ENCODE assay signal across 9 mouse cellular contexts in the genomic region with DNA sequence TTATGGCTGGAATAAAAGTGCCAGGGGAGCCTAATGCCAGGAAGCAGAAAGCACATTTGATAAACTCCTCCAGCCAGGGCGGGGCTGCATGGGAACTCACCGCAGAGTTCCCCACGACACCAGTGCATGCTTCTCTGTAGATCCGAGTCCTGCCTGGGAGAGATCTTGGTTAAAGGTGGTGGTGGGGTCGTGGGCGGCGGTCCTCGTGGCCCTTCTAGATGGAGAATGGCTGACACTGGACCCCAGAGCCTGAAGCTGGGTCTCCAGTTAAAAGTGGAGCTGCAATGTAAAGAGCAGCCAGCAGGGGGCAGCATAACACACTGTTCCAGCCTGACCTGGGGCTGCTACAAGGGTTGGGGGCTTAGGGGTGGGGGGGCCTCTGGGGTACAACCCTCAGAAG. TPM values are rescaled to one million over a fixed set of nuclear protein-coding genes. Genes with fewer than 3 reads are reported as not detected.
DNase-seq lines count a peak whose midpoint lies in the region; ATAC-seq lines count a peak whose summit lies in the region.
"Had no signal": no experiment of that assay in that cellular context is flagged by ENCODE, and none has a peak within 500 bp of the region (broad histone marks: within the 10 kb centered on the region; RNA-seq: fewer than 3 reads in every experiment).

No protein-coding gene starts in this region.

- peak; percentile 80 for DNase-seq in midbrain, embryonic 10.5 days (ENCODE audit: low spot score)
- peak; percentile 63 for DNase-seq in adrenal gland, postnatal 25 days
- peak; percentile 41 to 45 for DNase-seq in lung, adult 18-20 months
- DNase-seq in retina, postnatal 1 day, result peak; percentile 78
- peak; percentile 21 to 51 for DNase-seq in urinary bladder, postnatal 36 days (ENCODE audit: low spot score in 2 of 2)

- H3K27ac ChIP-seq in midbrain, embryonic 10.5 days (replicated peaks), result no peak overlapping the region
- H3K27ac ChIP-seq in midbrain, embryonic 15.5 days, result no peak overlapping the region
- no peak overlapping the region for H3K27ac ChIP-seq in kidney, embryonic 15.5 days
- H3K27ac ChIP-seq: hindbrain, embryonic 15.5 days had no signal

- peaks cover 50% of the 10 kb centered on the region for H3K27me3 ChIP-seq in midbrain, embryonic 10.5 days (ENCODE audit: low read depth, poor library complexity, severe bottlenecking)
- no peaks in the 10 kb centered on the region for H3K27me3 ChIP-seq in midbrain, embryonic 15.5 days (replicated peaks)
- H3K27me3 ChIP-seq in erythroblast, embryonic 14.5 days (ENCODE audit: control insufficient read depth), result no peaks in the 10 kb centered on the region
- peaks cover 6% of the 10 kb centered on the region; the same call in 1 of the 2 replicates for H3K27me3 ChIP-seq in kidney, embryonic 15.5 days

- no peaks in the 10 kb centered on the region for H3K36me3 ChIP-seq in midbrain, embryonic 10.5 days
- H3K36me3 ChIP-seq in midbrain, embryonic 15.5 days (replicated peaks), result no peaks in the 10 kb centered on the region
- H3K36me3 ChIP-seq in erythroblast, embryonic 14.5 days (ENCODE audit: control insufficient read depth), result no peaks in the 10 kb centered on the region
- H3K36me3 ChIP-seq in kidney, embryonic 15.5 days, result no peaks in the 10 kb centered on the region
- H3K36me3 ChIP-seq: hindbrain, embryonic 15.5 days had no signal

- H3K4me3 ChIP-seq in midbrain, embryonic 10.5 days, result no peak overlapping the region
- H3K4me3 ChIP-seq in midbrain, embryonic 15.5 days, result no peak overlapping the region
- H3K4me3 ChIP-seq in erythroblast, embryonic 14.5 days (replicated peaks), result peak overlapping the region; percentile 40
- H3K4me3 ChIP-seq in kidney, embryonic 15.5 days (replicated peaks), result no peak overlapping the region
- H3K4me3 ChIP-seq: hindbrain, embryonic 15.5 days had no signal

- H3K9me3 ChIP-seq in midbrain, embryonic 10.5 days (replicated peaks), result no peaks in the 10 kb centered on the region
- no peaks in the 10 kb centered on the region for H3K9me3 ChIP-seq in midbrain, embryonic 15.5 days
- H3K9me3 ChIP-seq in erythroblast, embryonic 14.5 days (ENCODE audit: control insufficient read depth, low read length), result no peaks in the 10 kb centered on the region
- H3K9me3 ChIP-seq in kidney, embryonic 15.5 days (replicated peaks), result no peaks in the 10 kb centered on the region
- H3K9me3 ChIP-seq: hindbrain, embryonic 15.5 days had no signal

- H3K9ac ChIP-seq in midbrain, embryonic 15.5 days, result no peak overlapping the region
- H3K9ac ChIP-seq in kidney, embryonic 15.5 days, result no peak overlapping the region
- H3K9ac ChIP-seq: hindbrain, embryonic 15.5 days had no signal

- H3K4me2 ChIP-seq in midbrain, embryonic 15.5 days, result no peak overlapping the region
- peak overlapping the region; percentile 40 for H3K4me2 ChIP-seq in kidney, embryonic 15.5 days
- H3K4me2 ChIP-seq: hindbrain, embryonic 15.5 days had no signal

- H3K4me1 ChIP-seq in midbrain, embryonic 10.5 days, result peaks cover 45% of the 10 kb centered on the region
- H3K4me1 ChIP-seq in midbrain, embryonic 15.5 days, result peaks cover 8% of the 10 kb centered on the region
- peaks cover 17% of the 10 kb centered on the region for H3K4me1 ChIP-seq in erythroblast, embryonic 14.5 days (ENCODE audit: control insufficient read depth)
- H3K4me1 ChIP-seq in kidney, embryonic 15.5 days, result peaks cover 39% of the 10 kb centered on the region

- WGBS in midbrain, embryonic 10.5 days, result 23% methylated on average over 8 of the region's 8 CpGs
- WGBS in midbrain, embryonic 15.5 days, result 15% methylated on average over 8 of the region's 8 CpGs
- 17% methylated on average over 8 of the region's 8 CpGs for WGBS in kidney, embryonic 15.5 days

- no peak for ATAC-seq in midbrain, embryonic 15.5 days (replicated peaks)
- ATAC-seq in kidney, embryonic 15.5 days (replicated peaks; ENCODE audit: low FRiP score), result no peak

RNA-seq across cellular contexts. Expression of a gene that starts 38.3 kb away (rescaled TPM):
- 0.09 TPM in 1 of 2 replicates, not detected in the other for polyA plus RNA-seq in midbrain, embryonic 10.5 days (2016; fragmentation: Nextera tagmentation; extraction: Ambion mirVana)
- not detected in 2 replicates for polyA plus RNA-seq in midbrain, embryonic 15.5 days (2015; fragmentation: Nextera tagmentation; extraction: Ambion mirVana)
- not detected in 2 replicates for total RNA-seq in adrenal gland, postnatal 25 days (2021)
- polyA plus RNA-seq in erythroblast, embryonic 14.5 days (2012), result not detected in 2 replicates
- polyA plus RNA-seq in kidney, embryonic 15.5 days (2015; fragmentation: Nextera tagmentation; extraction: Ambion mirVana), result not detected in 2 replicates
- polyA plus RNA-seq: hindbrain, embryonic 15.5 days had no signal

RNA-seq across cellular contexts. Expression of a gene that starts 54.6 kb away (rescaled TPM):
- polyA plus RNA-seq in midbrain, embryonic 10.5 days (2016; fragmentation: Nextera tagmentation; extraction: Ambion mirVana), result 427 and 457 TPM in 2 replicates
- 182 and 185 TPM in 2 replicates for polyA plus RNA-seq in midbrain, embryonic 15.5 days (2015; fragmentation: Nextera tagmentation; extraction: Ambion mirVana)
- 282 and 318 TPM in 2 replicates for total RNA-seq in adrenal gland, postnatal 25 days (2021)
- polyA plus RNA-seq in erythroblast, embryonic 14.5 days (2012), result 2.2 and 3.0 TPM in 2 replicates
- polyA plus RNA-seq in kidney, embryonic 15.5 days (2015; fragmentation: Nextera tagmentation; extraction: Ambion mirVana), result 360 and 392 TPM in 2 replicates

Comparison
In these comparisons a context has a peak if more than half of its experiments do, and no peak if none do; other contexts are left out.
1. RNA of a gene that starts 54.6 kb away (polyA plus RNA-seq): 427 to 457 TPM in midbrain, embryonic 10.5 days, 360 to 392 TPM in kidney, embryonic 15.5 days and 182 to 185 TPM in midbrain, embryonic 15.5 days; 2.2 to 3.0 TPM in erythroblast, embryonic 14.5 days; every median in the first group is over 10 times any median in the second.
2. Peak in every context shown above with its lines, with median percentiles within 50 percentile points of each other: DNase-seq.